Mouse (Mus musculus) Patski (cell line): ENCODE results near the gene Cryba2. TPM values are rescaled to one million over a fixed set of nuclear protein-coding genes. Genes with fewer than 3 reads are reported as not detected.

Experiments
- ATAC-seq: fragments of 100-300 bp; one replicate; pipeline ENCODE4 v1.8.0; 2021
- CTCF ChIA-PET: fragments of 350-600 bp; sonication (Branson Sonifier 250); formaldehyde crosslinking; loops from one replicate; lab custom pipeline; 2022; ENCODE audit warnings: inconsistent platforms; lab: Charles Lee
- POLR2A ChIA-PET: fragments of 350-600 bp; sonication (Branson Sonifier 250); formaldehyde crosslinking; loops from one replicate; lab custom pipeline; 2022; ENCODE audit warnings: antibody characterized with exemption, inconsistent platforms; lab: Charles Lee
- DNase-seq: peaks from one replicate; pipeline ENCODE4 v3.0.0-alpha.2; 2011; ENCODE audit warnings: low read depth, low spot score
- H3K27me3 ChIP-seq: fragments of 371-371 bp; one replicate; pipeline ENCODE4 v1.5.1; 2021
- CTCF ChIP-seq: fragments of 100-300 bp; IDR thresholded peaks from one replicate; pipeline ENCODE4 v1.5.1; 2021
- in situ Hi-C: fragments of 300-500 bp; cut with MboI; formaldehyde crosslinking; loops from 3 replicates; pipeline ENCODE4 v1.11.1; 2018; ENCODE audit warnings: low pct_unique_long_range_greater_than_20kb, mixed read lengths
- polyA plus RNA-seq: library from polyadenylated mRNA; unstranded; gene quantifications from one replicate; pipeline ENCODE4 v1.2.3, GENCODE M21; 2021

Gene Cryba2
- not detected for polyA plus RNA-seq

- CTCF ChIA-PET, result interaction anchor here (1.2 to 1.4 kb wide), 4 partner anchors 12 to 158 kb away, joined by 3 to 5 read pairs (median 4); no protein-coding TSS in a partner anchor
- H3K27me3 ChIP-seq, result peaks cover 53% of the 10 kb centered on the region
- DNase-seq (no peak), ATAC-seq (peak; percentile 36)
- in situ Hi-C loops, result no loop called here
- POLR2A ChIA-PET, result interaction anchor here (0.5 kb wide), 1 partner anchor 11 kb away, joined by 3 read pairs; no protein-coding TSS in a partner anchor
- no peak for TF ChIP-seq CTCF
Observed at GRCm38 (mm10) chr1:74893134-74893855, at the start of gene Cryba2. TSS of gene Cryba2 (minus strand) at chr1:74893143.

- DNase-seq (no peak), ATAC-seq (no peak)
- TF ChIP-seq CTCF, result no peak
- CTCF ChIA-PET, result no interaction called here
- H3K27me3 ChIP-seq, result peaks cover 58% of the 10 kb centered on the region
- POLR2A ChIA-PET, result no interaction called here
- in situ Hi-C loops, result loop anchor here (10.0 kb wide), 1 partner anchor 323 kb away; the partner anchor contains the start of gene Ptprn
Observed at GRCm38 (mm10) chr1:74941651-74942360, 48.9 kb upstream of the Cryba2 start.

GRCm38 (mm10) chr1:74939762-74940161, 46.8 kb upstream of the Cryba2 start:
- ATAC-seq (no peak), DNase-seq (no peak)
- TF ChIP-seq CTCF, result no peak
- in situ Hi-C loops, result loop anchor here (10.0 kb wide), 1 partner anchor 325 kb away; the partner anchor contains the start of gene Ptprn
- peaks cover 43% of the 10 kb centered on the region for H3K27me3 ChIP-seq
- ChIA-PET POLR2A (no interaction called here), CTCF (interaction anchor here (1.0 kb wide), 1 partner anchor 76 kb away, joined by 3 read pairs; no protein-coding TSS in a partner anchor)

- no peak for TF ChIP-seq CTCF
- ChIA-PET POLR2A (interaction anchor here (0.6 kb wide), 1 partner anchor 11 kb away, joined by 3 read pairs; no protein-coding TSS in a partner anchor), CTCF (interaction anchor here (1.0 kb wide), 1 partner anchor 13 kb away, joined by 3 read pairs; no protein-coding TSS in a partner anchor)
- peaks cover 41% of the 10 kb centered on the region for H3K27me3 ChIP-seq
- DNase-seq (no peak), ATAC-seq (peak; percentile 47)
- in situ Hi-C loops, result no loop called here
Observed at GRCm38 (mm10) chr1:74936221-74936830, 43.4 kb upstream of the Cryba2 start.

GRCm38 (mm10) chr1:74935402-74935801, 42.5 kb upstream of the Cryba2 start, which contains the start of gene Cfap65:
TSS of gene Cfap65 (minus strand) at chr1:74935599.
- no peak for DNase-seq
- in situ Hi-C loops, result no loop called here
- peaks cover 32% of the 10 kb centered on the region for H3K27me3 ChIP-seq
- ATAC-seq, result no peak
- ChIA-PET CTCF (interaction anchor here (0.7 kb wide), 1 partner anchor 320 kb away, joined by 3 read pairs; no protein-coding TSS in a partner anchor), POLR2A (no interaction called here)
- no peak for TF ChIP-seq CTCF

GRCm38 (mm10) chr1:74927621-74928296, 34.8 kb upstream of the Cryba2 start:
- ChIA-PET POLR2A (no interaction called here), CTCF (interaction anchor here (0.7 kb wide), 1 partner anchor 22 kb away, joined by 3 read pairs; no protein-coding TSS in a partner anchor)
- DNase-seq (no peak), ATAC-seq (no peak)
- TF ChIP-seq CTCF, result no peak
- in situ Hi-C loops, result no loop called here
- peaks cover 43% of the 10 kb centered on the region for H3K27me3 ChIP-seq

GRCm38 (mm10) chr1:74926721-74927120, 33.8 kb upstream of the Cryba2 start:
- in situ Hi-C loops, result no loop called here
- no peak for TF ChIP-seq CTCF
- peaks cover 40% of the 10 kb centered on the region for H3K27me3 ChIP-seq
- ChIA-PET CTCF (interaction anchor here (0.7 kb wide), 1 partner anchor 23 kb away, joined by 3 read pairs; no protein-coding TSS in a partner anchor), POLR2A (no interaction called here)
- DNase-seq (no peak), ATAC-seq (peak; percentile 36)

GRCm38 (mm10) chr1:74924464-74924863, 31.5 kb upstream of the Cryba2 start:
- DNase-seq (no peak), ATAC-seq (no peak)
- CTCF ChIA-PET, result no interaction called here
- POLR2A ChIA-PET, result no interaction called here
- H3K27me3 ChIP-seq, result peaks cover 48% of the 10 kb centered on the region
- in situ Hi-C loops, result no loop called here
- TF ChIP-seq CTCF, result no peak

GRCm38 (mm10) chr1:74915706-74916105, 22.8 kb upstream of the Cryba2 start:
- peaks cover 52% of the 10 kb centered on the region for H3K27me3 ChIP-seq
- DNase-seq, result no peak
- ChIA-PET POLR2A (no interaction called here), CTCF (interaction anchor here (2.1 kb wide), 1 partner anchor 15 kb away, joined by 5 read pairs; no protein-coding TSS in a partner anchor)
- no peak for TF ChIP-seq CTCF
- no peak for ATAC-seq
- in situ Hi-C loops, result no loop called here
